Mouse (Mus musculus) cerebellum, adult 2 months (tissue): Measurements from ENCODE around the gene Zfhx3. TPM values are rescaled to one million over a fixed set of nuclear protein-coding genes. Genes with fewer than 3 reads are reported as not detected.

Experiments
- DNase-seq, 2 experiments: peaks; one replicate each; pipeline ENCODE4 v3.0.0; 2021
- H3K27ac ChIP-seq: fragments of 200-500 bp; 2 replicates; pipeline ENCODE4 v1.5.1; 2012; ENCODE audit warnings: low read length, control low read depth, inconsistent platforms; ENCODE audit not compliant: insufficient read depth
- H3K27me3 ChIP-seq: fragments of 200-500 bp; 2 replicates; pipeline ENCODE4 v1.6.1; 2012; ENCODE audit warnings: inconsistent platforms, mild to moderate bottlenecking, low read length, moderate library complexity; ENCODE audit not compliant: control insufficient read depth, insufficient read depth
- H3K4me1 ChIP-seq: fragments of 200-500 bp; 2 replicates; pipeline ENCODE4 v1.6.1; 2011; ENCODE audit warnings: low read length; ENCODE audit not compliant: control insufficient read depth, insufficient read depth
- H3K4me3 ChIP-seq: fragments of 200-500 bp; replicated peaks from 2 replicates; pipeline ENCODE3; 2011; ENCODE audit warnings: mild to moderate bottlenecking, low read depth, low read length, control low read depth; ENCODE audit not compliant: insufficient read depth
- CTCF ChIP-seq: fragments of 200-500 bp; IDR thresholded peaks from 2 replicates; pipeline ENCODE4 v1.5.1; 2011; ENCODE audit warnings: low read depth, mild to moderate bottlenecking, control low read depth, low read length, moderate library complexity, borderline replicate concordance; ENCODE audit not compliant: insufficient read depth
- POLR2A ChIP-seq: fragments of 200-500 bp; IDR thresholded peaks from 2 replicates; pipeline ENCODE4 v1.6.1; 2011; ENCODE audit warnings: low read length, control low read depth, borderline replicate concordance; ENCODE audit not compliant: insufficient read depth
- WGBS: fragments of 180-500 bp; shearing (Covaris S2); methylation state at CpG from one replicate; pipeline ENCODE4 v1.1.7; 2018; 5-methylcytosine and 5-hydroxymethylcytosine counted together
- polyA plus RNA-seq: library from polyadenylated mRNA; depleted of rRNA; stranded (reverse); fragments of >200 nt; gene quantifications from 2 replicates; pipeline ENCODE4 v1.2.3, GENCODE M21; 2012

Gene Zfhx3
- polyA plus RNA-seq, 1 experiment, result 3.3 TPM

DNA sequence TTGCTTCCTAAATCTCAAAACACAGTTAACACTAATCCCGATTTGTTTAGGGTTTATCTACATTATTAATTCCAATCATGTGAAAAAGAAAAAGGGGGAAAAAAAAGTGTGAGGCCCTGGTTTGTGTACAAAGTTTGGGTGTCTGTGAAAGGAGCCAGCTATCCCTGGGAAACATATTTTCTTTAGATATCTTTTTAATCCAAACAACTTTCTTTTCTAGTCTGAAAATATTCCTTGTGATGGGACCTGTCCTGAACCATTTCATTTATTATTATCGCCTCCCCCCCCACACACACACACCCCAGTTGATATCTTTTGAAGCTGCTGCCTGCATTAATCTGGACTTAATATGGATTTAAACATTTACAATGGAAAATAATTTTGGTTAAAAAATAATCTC lies 670.8 kb downstream of the Zfhx3 start:
- no peak for TF ChIP-seq POLR2A
- no peak for TF ChIP-seq CTCF
- DNase-seq, result no peak
- Histone ChIP-seq H3K27me3 (no peaks in the 10 kb centered on the region; the same call in 1 of the 2 replicates), H3K27ac (no peak overlapping the region), H3K4me3 (no peak overlapping the region), H3K4me1 (no peaks in the 10 kb centered on the region)
- 68% methylated on average over 2 of the region's 2 CpGs for WGBS

DNA sequence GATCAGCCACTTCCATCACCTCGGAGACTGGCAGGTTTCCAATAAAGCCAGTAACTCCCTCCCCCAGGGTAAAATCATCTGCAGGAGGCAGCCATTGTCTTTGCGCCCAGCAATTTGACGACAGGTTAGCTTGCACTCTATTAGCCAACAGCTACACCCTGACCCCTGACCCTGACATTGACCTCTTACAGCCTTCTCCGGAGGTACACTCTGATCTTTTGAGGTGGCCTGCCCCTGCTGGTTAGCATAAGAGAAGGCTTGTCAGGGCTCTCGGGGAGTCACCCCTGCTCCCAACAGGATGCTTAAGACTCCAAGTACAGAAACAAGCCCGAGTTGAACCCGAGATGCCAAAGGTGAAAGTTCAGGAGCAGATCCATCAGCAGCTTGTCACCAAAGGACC lies 678.9 kb downstream of the Zfhx3 start:
- TF ChIP-seq POLR2A, result no peak
- TF ChIP-seq CTCF, result no peak
- no peak for DNase-seq
- Histone ChIP-seq H3K27me3 (no peaks in the 10 kb centered on the region), H3K4me3 (no peak overlapping the region), H3K4me1 (no peaks in the 10 kb centered on the region), H3K27ac (no peak overlapping the region)
- 22% methylated on average over 7 of the region's 7 CpGs for WGBS

DNA sequence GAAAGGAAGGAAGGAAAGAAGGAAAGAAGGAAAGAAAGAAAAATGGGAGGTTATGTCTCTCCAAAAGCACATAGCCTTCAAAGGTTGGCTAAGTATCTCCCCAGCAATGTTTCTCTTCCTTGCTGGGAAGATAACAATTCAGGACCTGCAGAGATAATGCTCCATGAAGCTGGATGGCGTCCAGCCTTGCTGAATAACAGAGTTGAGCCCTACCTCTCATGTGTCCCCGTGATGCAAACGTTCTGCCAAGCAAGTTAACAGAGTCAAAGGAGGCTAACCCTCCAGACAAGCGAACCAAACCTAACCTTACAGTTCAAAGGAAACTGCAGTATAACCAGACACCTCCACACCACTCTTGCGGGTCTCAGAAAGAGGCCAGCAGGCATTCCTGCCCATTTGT lies 681.2 kb downstream of the Zfhx3 start:
- TF ChIP-seq CTCF (no peak), POLR2A (no peak)
- WGBS, result 33% methylated on average over 5 of the region's 5 CpGs
- Histone ChIP-seq H3K27me3 (no peaks in the 10 kb centered on the region), H3K4me1 (no peaks in the 10 kb centered on the region), H3K27ac (no peak overlapping the region), H3K4me3 (no peak overlapping the region)
- no peak for DNase-seq

DNA sequence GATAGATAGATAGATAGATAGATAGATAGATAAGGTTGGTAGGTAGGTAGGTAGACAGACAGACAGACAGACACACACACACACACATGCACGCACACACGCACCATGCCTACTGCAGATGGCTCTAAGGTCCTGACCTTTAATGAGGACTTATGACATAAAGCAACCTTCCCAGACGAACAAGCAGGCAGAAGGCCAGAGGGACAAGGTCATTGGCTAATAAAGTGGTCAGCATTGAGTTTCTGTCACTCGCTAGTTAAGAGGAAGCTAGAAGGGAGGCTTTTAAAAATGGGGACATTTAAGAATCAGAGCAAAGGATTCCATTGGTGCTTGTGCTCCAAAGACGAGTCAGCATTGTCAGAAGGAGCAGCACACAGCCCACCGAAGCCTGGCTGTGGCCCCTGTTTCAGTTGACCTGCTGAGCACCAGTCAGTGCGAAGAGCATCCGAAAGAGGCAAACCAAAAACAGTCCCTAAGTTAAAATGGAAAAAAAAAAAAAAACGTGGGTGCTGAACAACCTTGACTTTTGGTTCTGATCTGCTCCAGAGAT lies 683.2 kb downstream of the Zfhx3 start:
- H3K27ac ChIP-seq, result no peak overlapping the region
- no peak for TF ChIP-seq CTCF
- no peak for TF ChIP-seq POLR2A
- H3K4me3 ChIP-seq, result no peak overlapping the region
- H3K4me1 ChIP-seq, result no peaks in the 10 kb centered on the region
- H3K27me3 ChIP-seq, result no peaks in the 10 kb centered on the region
- no peak for DNase-seq
- 68% methylated on average over 9 of the region's 9 CpGs for WGBS

DNA sequence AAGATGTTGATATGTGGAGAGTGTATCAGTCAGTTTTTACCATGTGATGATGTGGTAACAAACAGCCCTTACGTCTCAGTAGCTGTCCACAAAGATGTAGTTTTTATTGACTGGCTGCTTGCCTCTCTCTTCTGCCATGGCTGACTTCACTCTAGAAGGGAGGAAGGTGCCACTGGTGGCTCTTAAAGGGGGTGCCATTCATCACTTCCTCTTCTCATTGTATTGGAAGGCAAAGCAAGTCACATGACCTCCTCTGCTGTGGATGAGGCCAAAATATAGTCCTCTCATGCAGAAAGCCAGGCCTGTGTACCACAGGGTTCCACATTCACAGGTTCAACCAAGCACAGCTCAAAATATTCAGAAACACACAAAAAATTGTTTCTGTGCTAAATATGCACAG lies 688.6 kb downstream of the Zfhx3 start:
- WGBS, result 100% methylated on average over 1 of the region's 1 CpGs
- DNase-seq, result no peak
- no peaks in the 10 kb centered on the region for H3K4me1 ChIP-seq
- H3K4me3 ChIP-seq, result no peak overlapping the region
- no peaks in the 10 kb centered on the region for H3K27me3 ChIP-seq
- TF ChIP-seq CTCF, result no peak
- no peak for TF ChIP-seq POLR2A
- no peak overlapping the region for H3K27ac ChIP-seq

DNA sequence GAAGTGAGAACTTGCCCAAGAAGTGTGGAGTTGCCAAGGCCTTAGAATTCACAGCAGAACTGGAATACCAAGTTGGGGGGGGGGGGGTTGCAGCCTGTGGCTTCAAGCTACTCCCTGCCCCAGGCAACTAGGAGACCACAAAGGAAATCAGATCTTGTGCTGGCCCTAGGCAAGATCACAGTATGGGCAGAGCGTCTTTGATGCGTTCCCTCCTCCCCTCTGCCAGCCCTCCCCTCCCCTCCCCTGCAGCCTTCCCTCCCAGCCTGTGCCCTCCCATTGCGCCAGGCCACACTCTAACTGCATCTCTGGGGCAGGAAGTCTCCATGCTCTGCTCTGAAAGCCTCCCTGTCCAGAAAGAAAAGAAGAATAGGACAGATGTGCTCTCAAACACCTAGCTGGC lies 691.8 kb downstream of the Zfhx3 start:
- DNase-seq, result no peak
- no peak overlapping the region for H3K4me3 ChIP-seq
- TF ChIP-seq POLR2A, result no peak
- no peak for TF ChIP-seq CTCF
- H3K27ac ChIP-seq, result no peak overlapping the region
- H3K27me3 ChIP-seq, result no peaks in the 10 kb centered on the region
- 44% methylated on average over 3 of the region's 3 CpGs for WGBS
- H3K4me1 ChIP-seq, result no peaks in the 10 kb centered on the region

DNA sequence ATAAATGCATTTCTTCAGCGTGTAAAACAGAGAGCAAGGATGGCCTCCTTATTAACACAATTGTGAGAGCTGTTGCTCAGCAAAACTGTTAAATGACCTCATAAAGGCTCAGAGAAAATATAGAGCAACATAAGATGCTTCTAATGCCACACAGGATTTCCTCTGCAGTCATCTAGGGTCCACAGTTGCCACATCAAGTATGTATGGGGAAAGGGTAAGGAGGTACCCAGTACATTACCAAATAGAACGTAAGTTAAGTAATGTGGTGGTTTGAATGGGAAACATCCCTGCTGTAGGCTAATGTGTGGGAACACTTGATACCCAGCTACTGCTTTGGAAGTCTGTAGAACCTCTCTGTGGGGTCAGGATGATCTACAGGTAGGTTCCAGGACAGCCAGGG lies 695.4 kb downstream of the Zfhx3 start:
- WGBS, result 91% methylated on average over 2 of the region's 2 CpGs
- DNase-seq, result no peak
- Histone ChIP-seq H3K27me3 (no peaks in the 10 kb centered on the region), H3K4me3 (no peak overlapping the region), H3K4me1 (no peaks in the 10 kb centered on the region), H3K27ac (no peak overlapping the region)
- TF ChIP-seq CTCF (no peak), POLR2A (no peak)

DNA sequence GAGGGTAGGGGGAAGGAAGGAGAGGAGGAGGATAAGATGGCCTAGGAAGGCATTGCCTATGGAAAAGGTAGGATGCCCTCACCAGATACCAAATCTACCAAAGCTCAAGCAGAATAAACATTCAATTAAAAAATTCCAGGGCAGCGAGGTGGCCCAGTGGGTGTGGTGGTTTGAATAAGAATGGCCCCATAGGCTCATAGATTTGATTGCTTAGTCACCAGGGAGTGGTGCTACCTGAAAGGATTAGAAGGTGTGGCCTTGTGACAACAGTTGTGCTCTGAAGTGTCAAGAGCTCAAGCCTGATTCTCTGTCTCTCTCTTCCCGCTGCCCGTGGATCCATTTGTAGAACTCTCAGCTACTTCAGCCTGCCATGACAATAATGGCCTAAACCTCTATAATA lies 703.2 kb downstream of the Zfhx3 start:
- 86% methylated on average over 3 of the region's 3 CpGs for WGBS
- no peak overlapping the region for H3K4me3 ChIP-seq
- no peaks in the 10 kb centered on the region for H3K27me3 ChIP-seq
- TF ChIP-seq CTCF (no peak), POLR2A (no peak)
- DNase-seq, result no peak
- H3K4me1 ChIP-seq, result no peaks in the 10 kb centered on the region
- no peak overlapping the region for H3K27ac ChIP-seq
